Mouse (Mus musculus): ENCODE measurements at regions not wholly inside any gene's neighbourhood (a gene's known extent, or its start where the extent isn't known, plus 50 kb on each side); places are given as distances from the start of the nearest gene placed in this dataset.

GRCm38 (mm10) chr4:105969628-105970027 lies 180.0 kb downstream of the Gm12728 start:
- DNase-seq (ENCODE audit: low read depth, low spot score), result no peak

GRCm38 (mm10) chr4:105970056-105970455 lies 180.4 kb downstream of the Gm12728 start:
- DNase-seq (ENCODE audit: low read depth, low spot score), result no peak

- no peak for DNase-seq (ENCODE audit: low read depth, low spot score)
Measured at GRCm38 (mm10) chr4:105972736-105973135, 183.1 kb downstream of the Gm12728 start.

- DNase-seq (ENCODE audit: low read depth, low spot score), result no peak
Measured at GRCm38 (mm10) chr4:105973769-105974397, 184.2 kb downstream of the Gm12728 start.

GRCm38 (mm10) chr4:105974948-105975347 lies 185.3 kb downstream of the Gm12728 start:
- DNase-seq (ENCODE audit: low read depth, low spot score), result no peak

- no peak for DNase-seq (ENCODE audit: low read depth, low spot score)
Measured at GRCm38 (mm10) chr4:105979048-105979447, 189.4 kb downstream of the Gm12728 start.

GRCm38 (mm10) chr4:105983018-105983417 lies 193.3 kb downstream of the Gm12728 start:
- no peak for DNase-seq (ENCODE audit: low read depth, low spot score)

GRCm38 (mm10) chr4:105987963-105988602 lies 198.4 kb downstream of the Gm12728 start:
- DNase-seq (ENCODE audit: low read depth, low spot score), result no peak

- DNase-seq (ENCODE audit: low read depth, low spot score), result no peak
Measured at GRCm38 (mm10) chr4:105992581-105993127, 203.0 kb downstream of the Gm12728 start.

GRCm38 (mm10) chr4:105994390-105994798 lies 204.7 kb downstream of the Gm12728 start:
- no peak for DNase-seq (ENCODE audit: low read depth, low spot score)

- DNase-seq (ENCODE audit: low read depth, low spot score), result no peak
Measured at GRCm38 (mm10) chr4:105996060-105996459, 206.4 kb downstream of the Gm12728 start.

- no peak for DNase-seq (ENCODE audit: low read depth, low spot score)
Measured at GRCm38 (mm10) chr4:105996893-105997630, 207.4 kb downstream of the Gm12728 start.

- no peak for DNase-seq (ENCODE audit: low read depth, low spot score)
Measured at GRCm38 (mm10) chr4:106002516-106002915, 212.8 kb downstream of the Gm12728 start.

GRCm38 (mm10) chr4:106005936-106006335 lies 216.3 kb downstream of the Gm12728 start:
- no peak for DNase-seq (ENCODE audit: low read depth, low spot score)

GRCm38 (mm10) chr4:106007334-106008190 lies 217.9 kb downstream of the Gm12728 start:
- DNase-seq (ENCODE audit: low read depth, low spot score), result no peak

- DNase-seq (ENCODE audit: low read depth, low spot score), result no peak
Measured at GRCm38 (mm10) chr4:106017065-106017646, 227.5 kb downstream of the Gm12728 start.

- DNase-seq (ENCODE audit: low read depth, low spot score), result no peak
Measured at GRCm38 (mm10) chr4:106018936-106019335, 229.3 kb downstream of the Gm12728 start.

- DNase-seq (ENCODE audit: low read depth, low spot score), result no peak
Measured at GRCm38 (mm10) chr4:106020338-106020737, 230.7 kb downstream of the Gm12728 start.

- no peak for DNase-seq (ENCODE audit: low read depth, low spot score)
Measured at GRCm38 (mm10) chr4:106024591-106024990, 234.9 kb downstream of the Gm12728 start.

- DNase-seq (ENCODE audit: low read depth, low spot score), result no peak
Measured at GRCm38 (mm10) chr4:106025966-106026637, 236.4 kb downstream of the Gm12728 start.

Data from ES-CJ7 (cell line).